Mouse (Mus musculus): ENCODE data around the gene Ppara. TPM values are rescaled to one million over a fixed set of nuclear protein-coding genes. Genes with fewer than 3 reads are reported as not detected.

Gene Ppara
- polyA plus RNA-seq, 1 experiment from 2014 or later = 1.9 TPM

GRCm38 (mm10) chr15:85826676-85827075 is 91.9 kb downstream of the Ppara start:
- no peak overlapping the region for H3K4me3 ChIP-seq (replicated peaks)
- WGBS = 66% methylated on average over 5 of the region's 5 CpGs
- ATAC-seq (ENCODE audit: insufficient number of reproducible peaks, insufficient read depth, low FRiP score, low TSS enrichment, low read depth) = no peak
- no peaks in the 10 kb centered on the region for H3K36me3 ChIP-seq
- no peaks in the 10 kb centered on the region for H3K9me3 ChIP-seq
- H3K4me2 ChIP-seq = no peak overlapping the region
- no peak overlapping the region for H3K27ac ChIP-seq
- peaks cover 9% of the 10 kb centered on the region; the same call in 1 of the 2 replicates for H3K4me1 ChIP-seq (replicated peaks)
- no peak overlapping the region for H3K9ac ChIP-seq (replicated peaks)
- H3K27me3 ChIP-seq = peaks cover 5% of the 10 kb centered on the region

- Histone ChIP-seq H3K9ac (replicated peaks) (no peak overlapping the region), H3K27ac (no peak overlapping the region), H3K4me3 (replicated peaks) (no peak overlapping the region), H3K4me1 (replicated peaks) (peaks cover 13% of the 10 kb centered on the region), H3K36me3 (no peaks in the 10 kb centered on the region), H3K27me3 (no peaks in the 10 kb centered on the region), H3K9me3 (no peaks in the 10 kb centered on the region), H3K4me2 (no peak overlapping the region)
- WGBS = 86% methylated on average over 4 of the region's 4 CpGs
- no peak for ATAC-seq (ENCODE audit: insufficient number of reproducible peaks, insufficient read depth, low FRiP score, low TSS enrichment, low read depth)
These were observed 93.3 kb downstream of the Ppara start for GRCm38 (mm10) chr15:85828071-85828470.

GRCm38 (mm10) chr15:85829470-85829869 is 94.7 kb downstream of the Ppara start:
- no peak for ATAC-seq (ENCODE audit: insufficient number of reproducible peaks, insufficient read depth, low FRiP score, low TSS enrichment, low read depth)
- peaks cover 13% of the 10 kb centered on the region for H3K4me1 ChIP-seq (replicated peaks)
- WGBS = 77% methylated on average over 5 of the region's 5 CpGs
- H3K4me3 ChIP-seq (replicated peaks) = no peak overlapping the region
- H3K27ac ChIP-seq = no peak overlapping the region
- no peaks in the 10 kb centered on the region for H3K9me3 ChIP-seq
- no peaks in the 10 kb centered on the region for H3K36me3 ChIP-seq
- H3K9ac ChIP-seq (replicated peaks) = no peak overlapping the region
- H3K4me2 ChIP-seq = no peak overlapping the region
- H3K27me3 ChIP-seq = no peaks in the 10 kb centered on the region

GRCm38 (mm10) chr15:85831954-85832590 is 97.3 kb downstream of the Ppara start, which contains the start of gene Ttc38:
Gene Ttc38, plus strand, starts transcription at chr15:85832306.
- peak within 1 kb of the TSS; percentile 58 for H3K4me3 ChIP-seq (replicated peaks)
- no peaks in the 10 kb centered on the region for H3K9me3 ChIP-seq
- ATAC-seq (ENCODE audit: insufficient number of reproducible peaks, insufficient read depth, low FRiP score, low TSS enrichment, low read depth) = peak; percentile 82
- peak within 1 kb of the TSS; percentile 65 for H3K9ac ChIP-seq (replicated peaks)
- 1% methylated on average over 27 of the region's 27 CpGs for WGBS
- peaks cover 13% of the 10 kb centered on the region for H3K4me1 ChIP-seq (replicated peaks)
- peak within 1 kb of the TSS; percentile 41; the same call in 1 of the 2 replicates for H3K27ac ChIP-seq
- H3K4me2 ChIP-seq = peak within 1 kb of the TSS; percentile 73
- H3K27me3 ChIP-seq = no peaks in the 10 kb centered on the region
- peaks cover 5% of the 10 kb centered on the region; the same call in 1 of the 2 replicates for H3K36me3 ChIP-seq

- ATAC-seq (ENCODE audit: insufficient number of reproducible peaks, insufficient read depth, low FRiP score, low TSS enrichment, low read depth) = no peak
- Histone ChIP-seq H3K4me3 (replicated peaks) (peak overlapping the region; percentile 58), H3K27ac (peak overlapping the region; percentile 41; the same call in 1 of the 2 replicates), H3K9me3 (no peaks in the 10 kb centered on the region), H3K4me1 (replicated peaks) (peaks cover 13% of the 10 kb centered on the region), H3K4me2 (peak overlapping the region; percentile 73), H3K9ac (replicated peaks) (peak overlapping the region; percentile 65), H3K27me3 (no peaks in the 10 kb centered on the region), H3K36me3 (peaks cover 5% of the 10 kb centered on the region; the same call in 1 of the 2 replicates)
- WGBS = 42% methylated on average over 8 of the region's 8 CpGs
These were observed 97.8 kb downstream of the Ppara start for GRCm38 (mm10) chr15:85832599-85832998.

- Histone ChIP-seq H3K4me3 (replicated peaks) (no peak overlapping the region), H3K4me1 (replicated peaks) (peaks cover 13% of the 10 kb centered on the region), H3K27me3 (no peaks in the 10 kb centered on the region), H3K9me3 (no peaks in the 10 kb centered on the region), H3K36me3 (peaks cover 5% of the 10 kb centered on the region; the same call in 1 of the 2 replicates), H3K4me2 (no peak overlapping the region), H3K9ac (replicated peaks) (no peak overlapping the region), H3K27ac (no peak overlapping the region)
- 58% methylated on average over 3 of the region's 3 CpGs for WGBS
- ATAC-seq (ENCODE audit: insufficient number of reproducible peaks, insufficient read depth, low FRiP score, low TSS enrichment, low read depth) = no peak
These were observed 100.6 kb downstream of the Ppara start for GRCm38 (mm10) chr15:85835335-85835734.

- Histone ChIP-seq H3K4me3 (replicated peaks) (no peak overlapping the region), H3K27me3 (no peaks in the 10 kb centered on the region), H3K9ac (replicated peaks) (no peak overlapping the region), H3K4me1 (replicated peaks) (peaks cover 8% of the 10 kb centered on the region; the same call in 1 of the 2 replicates), H3K36me3 (peaks cover 5% of the 10 kb centered on the region; the same call in 1 of the 2 replicates), H3K4me2 (no peak overlapping the region), H3K27ac (no peak overlapping the region), H3K9me3 (no peaks in the 10 kb centered on the region)
- WGBS = 91% methylated on average over 5 of the region's 5 CpGs
- ATAC-seq (ENCODE audit: insufficient number of reproducible peaks, insufficient read depth, low FRiP score, low TSS enrichment, low read depth) = no peak
These were observed 102.1 kb downstream of the Ppara start for GRCm38 (mm10) chr15:85836887-85837286.

GRCm38 (mm10) chr15:85840983-85841382 is 106.2 kb downstream of the Ppara start:
- no peaks in the 10 kb centered on the region for H3K27me3 ChIP-seq
- no peak overlapping the region for H3K4me2 ChIP-seq
- H3K36me3 ChIP-seq = peaks cover 4% of the 10 kb centered on the region; the same call in 1 of the 2 replicates
- WGBS = 28% methylated on average over 6 of the region's 6 CpGs
- no peak overlapping the region for H3K4me3 ChIP-seq (replicated peaks)
- H3K9ac ChIP-seq (replicated peaks) = no peak overlapping the region
- H3K27ac ChIP-seq = no peak overlapping the region
- H3K4me1 ChIP-seq (replicated peaks) = no peaks in the 10 kb centered on the region
- no peak for ATAC-seq (ENCODE audit: insufficient number of reproducible peaks, insufficient read depth, low FRiP score, low TSS enrichment, low read depth)
- H3K9me3 ChIP-seq = no peaks in the 10 kb centered on the region

GRCm38 (mm10) chr15:85841796-85842360 is 107.1 kb downstream of the Ppara start:
- WGBS = 77% methylated on average over 5 of the region's 5 CpGs
- H3K4me3 ChIP-seq (replicated peaks) = no peak overlapping the region
- no peak overlapping the region for H3K9ac ChIP-seq (replicated peaks)
- no peaks in the 10 kb centered on the region for H3K27me3 ChIP-seq
- no peak for ATAC-seq (ENCODE audit: insufficient number of reproducible peaks, insufficient read depth, low FRiP score, low TSS enrichment, low read depth)
- no peaks in the 10 kb centered on the region for H3K9me3 ChIP-seq
- no peak overlapping the region for H3K27ac ChIP-seq
- no peaks in the 10 kb centered on the region for H3K36me3 ChIP-seq
- H3K4me1 ChIP-seq (replicated peaks) = no peaks in the 10 kb centered on the region
- no peak overlapping the region for H3K4me2 ChIP-seq

GRCm38 (mm10) chr15:85845071-85845470 is 110.3 kb downstream of the Ppara start:
- no peaks in the 10 kb centered on the region for H3K4me1 ChIP-seq (replicated peaks)
- no peak overlapping the region for H3K4me3 ChIP-seq (replicated peaks)
- no peaks in the 10 kb centered on the region for H3K36me3 ChIP-seq
- H3K27me3 ChIP-seq = no peaks in the 10 kb centered on the region
- no peak for ATAC-seq (ENCODE audit: insufficient number of reproducible peaks, insufficient read depth, low FRiP score, low TSS enrichment, low read depth)
- H3K4me2 ChIP-seq = no peak overlapping the region
- no peaks in the 10 kb centered on the region for H3K9me3 ChIP-seq
- no peak overlapping the region for H3K27ac ChIP-seq
- H3K9ac ChIP-seq (replicated peaks) = no peak overlapping the region

GRCm38 (mm10) chr15:85851656-85852392 is 117.0 kb downstream of the Ppara start:
- no peaks in the 10 kb centered on the region for H3K9me3 ChIP-seq
- H3K27me3 ChIP-seq = no peaks in the 10 kb centered on the region
- no peak overlapping the region for H3K4me3 ChIP-seq (replicated peaks)
- 79% methylated on average over 12 of the region's 12 CpGs for WGBS
- H3K4me2 ChIP-seq = no peak overlapping the region
- ATAC-seq (ENCODE audit: insufficient number of reproducible peaks, insufficient read depth, low FRiP score, low TSS enrichment, low read depth) = no peak
- no peak overlapping the region for H3K27ac ChIP-seq
- no peak overlapping the region for H3K9ac ChIP-seq (replicated peaks)
- no peaks in the 10 kb centered on the region for H3K4me1 ChIP-seq (replicated peaks)
- H3K36me3 ChIP-seq = peaks cover under 1% of the 10 kb centered on the region; the same call in 1 of the 2 replicates
